Mouse (Mus musculus) ES-Bruce4 (cell line): ENCODE measurements around the gene Suclg1.

Source experiments
- CTCF ChIP-seq: IDR thresholded peaks from one replicate; pipeline ENCODE4 v1.8.1; 2011; ENCODE audit warnings: low read depth, low read length
- EP300 ChIP-seq: IDR thresholded peaks from 2 replicates; pipeline ENCODE4 v1.6.1; 2011; ENCODE audit warnings: low read depth, low read length; ENCODE audit not compliant: insufficient read depth
- POLR2A ChIP-seq: IDR thresholded peaks from one replicate; pipeline ENCODE4 v1.8.1; 2011; ENCODE audit warnings: low read length; ENCODE audit not compliant: insufficient read depth

DNA sequence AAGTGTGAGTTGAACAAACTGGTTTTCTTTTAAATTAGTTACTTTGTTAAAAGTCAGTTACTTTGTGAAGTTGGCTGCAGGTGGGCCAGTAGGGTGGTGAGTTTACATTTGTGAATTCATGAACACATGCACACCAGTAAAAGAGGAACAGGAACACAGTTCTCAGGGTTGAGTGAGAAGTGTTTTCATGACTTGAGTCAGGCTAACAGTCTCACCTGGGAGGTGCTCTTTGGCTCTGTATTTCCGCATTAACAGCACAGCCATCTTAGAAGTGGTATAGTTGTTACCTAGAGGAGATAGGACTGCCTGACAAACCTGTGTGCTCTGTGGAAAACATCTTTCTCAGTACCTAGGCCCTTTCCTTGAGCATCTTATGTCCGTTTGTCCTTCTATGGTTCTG lies 4.8 kb downstream of the Suclg1 start:
- TF ChIP-seq CTCF (no peak), POLR2A (no peak), EP300 (no peak)
